Mouse (Mus musculus) megakaryocyte-erythroid progenitor cell, adult 5-6 weeks (primary cell): ENCODE measurements around the gene Rnf20. TPM values are rescaled to one million over a fixed set of nuclear protein-coding genes. Genes with fewer than 3 reads are reported as not detected.
"Not testable (repeated sequence)": the region's sequence is repeated elsewhere in the genome, so short reads cannot be mapped to it uniquely, and the experiment has no call there.

Experiments used
- ATAC-seq: replicated peaks from 2 replicates; pipeline ENCODE4 v1.8.0; 2016; ENCODE audit warnings: mild to moderate bottlenecking, inconsistent platforms; ENCODE audit not compliant: severe bottlenecking, poor library complexity, low FRiP score, low TSS enrichment
- total RNA-seq, 2 experiments: library from RNA; stranded (forward) in 1 of 2; stranded (reverse) in 1 of 2; fragments of 200-1000, 215-1000 nt in 1 of 2; fragments of >200 nt in 1 of 2; fragmentation: Nextera tagmentation in 1 of 2; gene quantifications; 2 replicates each; pipeline ENCODE4 v1.2.3; 2014 to 2017

The Rnf20 gene
- total RNA-seq (2014; fragmentation: Nextera tagmentation) (62.2 and 66.1 TPM in 2 replicates), total RNA-seq (2017) (153 and 170 TPM in 2 replicates)

DNA sequence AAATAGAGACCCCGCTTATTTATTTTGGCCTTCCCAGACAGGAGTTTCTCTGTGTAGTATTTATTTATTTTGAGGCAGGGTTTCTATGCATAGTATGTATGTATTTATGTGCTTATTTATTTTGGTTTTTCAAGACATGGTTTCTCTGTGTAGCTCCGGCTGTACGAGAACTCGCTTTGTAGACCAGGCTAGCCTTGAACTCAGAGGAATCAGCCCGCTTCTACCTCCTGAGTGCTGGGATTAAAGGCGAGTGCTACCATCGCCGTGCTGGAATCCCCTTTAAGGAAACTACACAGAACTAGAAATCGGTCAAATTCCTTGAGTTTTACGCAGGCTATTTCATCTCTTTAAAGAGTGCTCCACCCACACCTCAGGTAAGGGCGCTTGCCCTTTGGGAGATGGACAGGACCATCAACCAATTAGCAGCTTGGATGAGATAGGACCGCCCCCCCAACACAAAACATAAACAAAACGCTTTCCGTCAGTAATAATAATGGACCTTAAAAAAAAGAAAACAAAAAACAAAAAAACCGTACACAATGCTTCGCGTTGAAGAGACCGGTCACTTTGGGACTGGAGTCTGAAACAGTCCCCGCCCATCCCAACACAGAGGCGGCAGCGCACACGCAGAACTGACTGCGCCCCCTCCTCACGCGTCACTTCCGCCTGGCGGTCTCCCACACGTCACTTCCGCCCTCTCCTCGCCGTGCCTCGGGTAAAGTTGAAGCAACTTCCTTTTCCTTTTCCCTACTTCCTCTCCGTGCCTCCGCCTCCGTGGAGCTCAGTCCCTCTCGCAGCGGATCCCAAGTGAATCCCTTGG, at the start of gene Rnf20:
Rnf20 (plus strand) TSS at position 688 of the 820 bp plus-strand sequence.
- peak; percentile 95 for ATAC-seq

- ATAC-seq: no peak
Measured at GRCm38 (mm10) chr4:49583965-49584831, 47.6 kb upstream of the Rnf20 start.

GRCm38 (mm10) chr4:49585524-49586101, 46.2 kb upstream of the Rnf20 start:
- ATAC-seq: no peak

- ATAC-seq: no peak
Measured at GRCm38 (mm10) chr4:49586811-49587210, 45.0 kb upstream of the Rnf20 start.

- no peak for ATAC-seq
Measured at GRCm38 (mm10) chr4:49590152-49590551, 41.7 kb upstream of the Rnf20 start.

- ATAC-seq: peak; percentile 61
Measured at GRCm38 (mm10) chr4:49596846-49597182, 35.0 kb upstream of the Rnf20 start.

DNA sequence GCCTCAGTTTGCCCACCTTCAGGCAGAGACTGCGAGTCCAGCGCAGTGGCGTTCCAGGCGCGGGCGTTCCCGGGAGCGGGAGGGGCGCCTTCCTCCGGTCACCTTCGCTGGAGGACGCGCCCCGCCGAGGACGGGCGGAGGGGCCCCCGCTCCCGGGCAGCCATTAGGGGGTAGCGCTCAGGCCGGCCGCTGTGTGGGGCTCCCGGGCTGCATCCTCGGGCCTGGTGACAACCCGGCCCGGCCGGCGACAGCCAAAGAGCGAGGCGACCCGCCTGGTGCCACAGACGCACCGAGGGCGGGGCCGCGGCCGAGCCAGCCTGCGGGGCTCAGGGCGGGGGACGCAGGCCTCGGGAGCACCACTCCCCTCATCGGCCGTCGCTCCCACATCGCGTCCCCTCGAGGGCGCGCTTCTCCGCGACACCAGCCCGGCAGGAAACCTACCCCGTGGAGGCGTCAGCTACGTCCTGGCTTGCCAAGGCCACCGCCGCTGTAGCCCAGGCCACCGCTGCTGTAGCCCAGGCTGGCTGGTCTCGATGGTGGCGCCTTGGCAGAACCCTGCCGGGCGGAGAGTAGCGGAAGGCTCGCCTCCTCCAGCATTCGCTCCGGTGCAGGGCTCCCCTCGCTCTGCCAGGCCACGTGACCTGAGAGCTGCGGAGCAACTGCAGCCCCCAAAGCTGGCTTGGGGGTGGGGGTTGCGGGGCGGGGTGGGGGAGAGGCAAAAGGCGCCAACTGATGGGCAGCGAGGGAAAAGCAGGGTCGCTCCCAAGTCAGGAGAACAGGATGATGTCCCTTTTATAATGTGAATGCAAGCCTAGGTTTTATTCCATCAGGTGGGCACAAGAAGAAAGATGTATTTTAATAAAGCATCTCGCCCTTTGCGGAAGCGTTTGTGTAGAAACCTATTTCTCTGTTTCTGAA, 34.4 kb upstream of the Rnf20 start, which contains the start of gene Tmem246:
Tmem246 (minus strand) TSS at position 694 of the 918 bp plus-strand sequence.
- ATAC-seq: peak; percentile 88

DNA sequence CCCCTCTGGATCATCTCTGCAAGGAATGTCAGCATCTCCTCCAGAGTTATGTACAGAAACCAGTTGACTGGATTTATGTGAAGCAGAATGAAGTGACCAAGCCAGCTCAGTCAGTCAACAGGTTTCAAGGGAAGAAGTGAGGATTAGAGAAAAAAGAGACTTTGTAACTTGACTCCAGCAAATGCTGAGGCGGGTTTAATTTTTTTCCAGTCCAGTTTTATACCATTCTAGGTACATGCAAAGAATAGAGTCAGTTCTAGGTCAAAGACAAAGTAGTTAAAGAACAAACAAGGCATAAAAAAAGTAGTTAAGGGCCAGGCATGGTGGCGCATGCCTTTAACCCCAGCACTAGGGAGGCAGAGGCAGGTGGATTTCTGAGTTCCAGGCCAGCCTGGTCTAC, 28.6 kb upstream of the Rnf20 start:
- no peak for ATAC-seq

GRCm38 (mm10) chr4:49604016-49604546, 27.7 kb upstream of the Rnf20 start:
- peak; percentile 51; the same call in 1 of the 2 replicates for ATAC-seq

DNA sequence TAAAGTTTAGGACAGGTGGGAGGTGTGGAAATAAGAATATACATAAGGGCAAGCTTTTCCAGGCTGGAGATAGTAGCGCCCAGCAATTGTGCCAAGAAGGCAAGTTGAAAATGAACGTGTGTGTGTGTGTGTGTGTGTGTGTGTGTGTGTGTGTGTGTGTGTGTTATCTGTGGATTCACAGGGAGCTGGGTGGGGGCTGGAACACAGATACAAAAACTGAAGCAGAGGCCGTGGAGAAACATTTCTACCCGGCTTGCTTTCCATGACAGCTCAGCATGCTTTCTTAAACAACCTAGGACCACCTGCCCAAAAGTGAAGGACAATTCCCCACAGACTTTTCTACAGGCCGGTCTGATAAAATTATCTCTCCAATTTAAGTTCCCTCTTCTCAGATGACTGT, 27.2 kb upstream of the Rnf20 start:
- ATAC-seq: no peak

- peak; percentile 78 for ATAC-seq
Measured at GRCm38 (mm10) chr4:49605459-49605858, 26.3 kb upstream of the Rnf20 start.

- no peak for ATAC-seq
Measured at GRCm38 (mm10) chr4:49616924-49617323, 14.9 kb upstream of the Rnf20 start.

DNA sequence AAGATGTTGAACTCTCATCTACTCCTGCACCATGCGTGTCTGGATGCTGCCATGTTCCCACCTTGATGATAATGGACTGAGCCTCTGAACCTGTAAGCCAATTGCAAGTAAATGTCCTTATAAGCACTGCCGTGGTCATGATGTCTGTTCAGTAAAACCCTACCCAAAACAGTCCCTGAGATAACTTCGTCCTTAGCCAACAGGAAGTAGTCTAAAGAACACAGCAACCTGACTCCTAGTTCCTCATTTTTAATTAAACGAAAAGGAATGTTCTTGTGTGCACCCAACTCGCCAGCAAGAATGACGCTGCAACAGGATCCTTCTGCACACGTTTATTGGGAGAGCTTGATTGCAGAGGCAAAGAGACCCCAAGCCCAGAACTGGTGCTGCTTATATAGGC, 11.9 kb upstream of the Rnf20 start:
- ATAC-seq: not testable (repeated sequence)

GRCm38 (mm10) chr4:49622272-49622671, 9.5 kb upstream of the Rnf20 start:
- ATAC-seq: no peak

GRCm38 (mm10) chr4:49623916-49624315, 7.9 kb upstream of the Rnf20 start:
- no peak for ATAC-seq

GRCm38 (mm10) chr4:49624969-49625368, 6.8 kb upstream of the Rnf20 start:
- not testable (repeated sequence) for ATAC-seq

GRCm38 (mm10) chr4:49626973-49627372, 4.8 kb upstream of the Rnf20 start:
- ATAC-seq: peak; percentile 66

- no peak for ATAC-seq
Measured at GRCm38 (mm10) chr4:49628941-49629340, 2.9 kb upstream of the Rnf20 start.

- no peak; the same call in 1 of the 2 replicates for ATAC-seq
Measured at GRCm38 (mm10) chr4:49632139-49632481, 304 bp downstream of the Rnf20 start.
